Mouse (Mus musculus) embryonic facial prominence, embryonic 11.5 days (tissue): ENCODE measurements around the gene Nckap1. TPM values are rescaled to one million over a fixed set of nuclear protein-coding genes. Genes with fewer than 3 reads are reported as not detected.

Experiments
- ATAC-seq: fragments of 200-750 bp; cut with Nextera tagmentation; replicated peaks from 2 replicates; pipeline ENCODE4 v1.8.0; 2017; ENCODE audit warnings: low read depth; ENCODE audit not compliant: insufficient number of reproducible peaks, low FRiP score, low TSS enrichment
- DNase-seq: peaks from one replicate; pipeline ENCODE4 v3.0.0-alpha.2; 2015; ENCODE audit warnings: low spot score
- H3K27ac ChIP-seq: fragments of 300-500 bp; sonication (generic); replicated peaks from 2 replicates; pipeline ENCODE4 v1.5.1; 2014; ENCODE audit warnings: mild to moderate bottlenecking, low read depth, low read length, control low read depth
- H3K27me3 ChIP-seq: fragments of 300-500 bp; sonication (generic); 2 replicates; pipeline ENCODE4 v1.6.1; 2014; ENCODE audit warnings: mild to moderate bottlenecking, low read length, moderate library complexity, mixed read lengths; ENCODE audit not compliant: control insufficient read depth, insufficient read depth
- H3K36me3 ChIP-seq: fragments of 300-500 bp; sonication (generic); replicated peaks from 2 replicates; pipeline ENCODE4 v1.6.1; 2014; ENCODE audit warnings: low read depth, mild to moderate bottlenecking, low read length, moderate library complexity, mixed read lengths; ENCODE audit not compliant: control insufficient read depth, insufficient read depth
- H3K4me1 ChIP-seq: fragments of 300-500 bp; sonication (generic); 2 replicates; pipeline ENCODE4 v1.6.1; 2014; ENCODE audit warnings: low read length, mixed read lengths; ENCODE audit not compliant: control insufficient read depth, insufficient read depth
- H3K4me2 ChIP-seq: fragments of 300-500 bp; sonication (generic); 2 replicates; pipeline ENCODE4 v1.6.1; 2014; ENCODE audit warnings: low read depth, mild to moderate bottlenecking, control low read depth, low read length, moderate library complexity
- H3K4me3 ChIP-seq: fragments of 300-500 bp; sonication (generic); 2 replicates; pipeline ENCODE4 v1.5.1; 2014; ENCODE audit warnings: low read depth, low read length, control low read depth
- H3K9ac ChIP-seq: fragments of 300-500 bp; sonication (generic); replicated peaks from 2 replicates; pipeline ENCODE4 v1.6.1; 2014; ENCODE audit warnings: mild to moderate bottlenecking, control low read depth, low read length
- H3K9me3 ChIP-seq: fragments of 300-500 bp; sonication (generic); replicated peaks from 2 replicates; pipeline ENCODE4 v1.6.1; 2016; ENCODE audit warnings: mild to moderate bottlenecking, low read length, inconsistent platforms, mixed read lengths; ENCODE audit not compliant: control insufficient read depth
- WGBS: fragments of 180-500 bp; shearing (Covaris S2); extraction: QIAGEN DNeasy Blood & Tissue Kit; methylation state at CpG from one replicate; pipeline ENCODE4 v1.1.7; 2014; 5-methylcytosine and 5-hydroxymethylcytosine counted together
- polyA plus RNA-seq: library from polyadenylated mRNA; unstranded; fragments of >200 nt; fragmentation: Nextera tagmentation; extraction: Ambion mirVana; gene quantifications from 2 replicates; pipeline ENCODE4 v1.2.1, GENCODE M21; 2014

Nckap1 gene
- polyA plus RNA-seq, 1 experiment from 2014 or later: 68.2 TPM

GRCm38 (mm10) chr2:80579253-80579891 lies 1.8 kb downstream of the Nckap1 start:
- peak overlapping the region; percentile 18; the same call in 1 of the 2 replicates for H3K4me3 ChIP-seq
- no peaks in the 10 kb centered on the region for H3K4me1 ChIP-seq
- no peak for DNase-seq
- H3K27ac ChIP-seq: no peak overlapping the region
- peak overlapping the region; percentile 43 for H3K4me2 ChIP-seq
- no peaks in the 10 kb centered on the region for H3K36me3 ChIP-seq
- no peaks in the 10 kb centered on the region for H3K9me3 ChIP-seq
- 43% methylated on average over 6 of the region's 6 CpGs for WGBS
- ATAC-seq: no peak
- H3K27me3 ChIP-seq: no peaks in the 10 kb centered on the region
- H3K9ac ChIP-seq: no peak overlapping the region

- H3K27ac ChIP-seq: no peak overlapping the region
- DNase-seq (no peak), ATAC-seq (no peak)
- H3K36me3 ChIP-seq: no peaks in the 10 kb centered on the region
- no peaks in the 10 kb centered on the region for H3K27me3 ChIP-seq
- H3K9ac ChIP-seq: no peak overlapping the region
- H3K4me2 ChIP-seq: no peak overlapping the region
- no peaks in the 10 kb centered on the region for H3K9me3 ChIP-seq
- WGBS: 94% methylated on average over 1 of the region's 1 CpGs
- H3K4me1 ChIP-seq: no peaks in the 10 kb centered on the region
- no peak overlapping the region for H3K4me3 ChIP-seq
Measured at GRCm38 (mm10) chr2:80577286-80577685, 3.9 kb downstream of the Nckap1 start.

- H3K27ac ChIP-seq: no peak overlapping the region
- no peaks in the 10 kb centered on the region for H3K27me3 ChIP-seq
- WGBS: 77% methylated on average over 4 of the region's 4 CpGs
- H3K9me3 ChIP-seq: no peaks in the 10 kb centered on the region
- H3K4me3 ChIP-seq: no peak overlapping the region
- DNase-seq (no peak), ATAC-seq (no peak)
- H3K36me3 ChIP-seq: no peaks in the 10 kb centered on the region
- H3K9ac ChIP-seq: no peak overlapping the region
- no peak overlapping the region for H3K4me2 ChIP-seq
- no peaks in the 10 kb centered on the region for H3K4me1 ChIP-seq
Measured at GRCm38 (mm10) chr2:80570656-80571055, 10.5 kb downstream of the Nckap1 start.

GRCm38 (mm10) chr2:80567411-80567810 lies 13.8 kb downstream of the Nckap1 start:
- no peaks in the 10 kb centered on the region for H3K27me3 ChIP-seq
- DNase-seq (no peak), ATAC-seq (no peak)
- H3K36me3 ChIP-seq: no peaks in the 10 kb centered on the region
- 93% methylated on average over 4 of the region's 4 CpGs for WGBS
- H3K4me3 ChIP-seq: no peak overlapping the region
- H3K9me3 ChIP-seq: no peaks in the 10 kb centered on the region
- no peak overlapping the region for H3K27ac ChIP-seq
- no peak overlapping the region for H3K4me2 ChIP-seq
- H3K4me1 ChIP-seq: no peaks in the 10 kb centered on the region
- no peak overlapping the region for H3K9ac ChIP-seq

GRCm38 (mm10) chr2:80562253-80562652 lies 18.9 kb downstream of the Nckap1 start:
- Histone ChIP-seq H3K4me3 (no peak overlapping the region), H3K27me3 (no peaks in the 10 kb centered on the region), H3K27ac (no peak overlapping the region), H3K9ac (no peak overlapping the region), H3K4me1 (no peaks in the 10 kb centered on the region), H3K36me3 (no peaks in the 10 kb centered on the region), H3K4me2 (no peak overlapping the region), H3K9me3 (no peaks in the 10 kb centered on the region)
- DNase-seq (no peak), ATAC-seq (no peak)

- Histone ChIP-seq H3K4me2 (no peak overlapping the region), H3K27ac (no peak overlapping the region), H3K9me3 (no peaks in the 10 kb centered on the region), H3K9ac (no peak overlapping the region), H3K27me3 (no peaks in the 10 kb centered on the region), H3K36me3 (no peaks in the 10 kb centered on the region), H3K4me3 (no peak overlapping the region), H3K4me1 (no peaks in the 10 kb centered on the region)
- DNase-seq (no peak), ATAC-seq (no peak)
- 86% methylated on average over 3 of the region's 3 CpGs for WGBS
Measured at GRCm38 (mm10) chr2:80561478-80561877, 19.7 kb downstream of the Nckap1 start.

- Histone ChIP-seq H3K4me2 (no peak overlapping the region), H3K27me3 (no peaks in the 10 kb centered on the region), H3K4me1 (no peaks in the 10 kb centered on the region), H3K9me3 (no peaks in the 10 kb centered on the region), H3K36me3 (no peaks in the 10 kb centered on the region), H3K9ac (no peak overlapping the region), H3K27ac (no peak overlapping the region), H3K4me3 (no peak overlapping the region)
- 92% methylated on average over 5 of the region's 5 CpGs for WGBS
- ATAC-seq: no peak
- no peak for DNase-seq
Measured at GRCm38 (mm10) chr2:80560773-80561172, 20.4 kb downstream of the Nckap1 start.

- Histone ChIP-seq H3K27me3 (no peaks in the 10 kb centered on the region), H3K36me3 (no peaks in the 10 kb centered on the region), H3K9me3 (no peaks in the 10 kb centered on the region), H3K4me1 (no peaks in the 10 kb centered on the region), H3K4me2 (no peak overlapping the region), H3K9ac (no peak overlapping the region), H3K4me3 (no peak overlapping the region), H3K27ac (no peak overlapping the region)
- DNase-seq (no peak), ATAC-seq (no peak)
- 83% methylated on average over 5 of the region's 5 CpGs for WGBS
Measured at GRCm38 (mm10) chr2:80559655-80560054, 21.5 kb downstream of the Nckap1 start.
